Mouse (Mus musculus): ENCODE data around the gene Tmem185b. TPM values are rescaled to one million over a fixed set of nuclear protein-coding genes. Genes with fewer than 3 reads are reported as not detected.

Tmem185b gene
- polyA plus RNA-seq, 1 experiment = 19.8 TPM

DNA sequence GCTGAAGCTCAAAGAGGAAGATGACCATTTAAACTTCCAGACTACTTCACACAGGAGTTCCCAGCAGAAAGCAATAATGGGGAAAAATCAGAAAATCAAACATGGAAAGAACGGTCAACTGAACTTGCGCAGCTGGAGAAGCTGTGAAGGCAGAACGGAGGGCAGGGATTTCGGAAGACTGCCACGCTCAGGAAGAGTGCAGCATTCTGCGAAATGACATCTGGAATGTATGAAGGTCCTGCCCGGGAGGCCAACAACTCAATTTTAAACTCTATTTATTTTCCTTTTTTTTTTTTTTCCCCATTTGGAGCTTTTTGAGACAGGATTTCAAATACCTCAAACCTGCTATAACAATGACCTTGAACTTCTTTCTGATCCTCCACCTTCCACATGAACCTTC, 35.2 kb upstream of the Tmem185b start:
- peaks cover 88% of the 10 kb centered on the region for H3K4me1 ChIP-seq
- no peak overlapping the region for H3K4me3 ChIP-seq (replicated peaks)
- TF ChIP-seq FLI1 (IDR thresholded peaks at IDR 0.05; ENCODE audit: low read length) (no peak), GATA1 (IDR thresholded peaks at IDR 0.05; ENCODE audit: borderline replicate concordance, low read length) (no peak)

DNA sequence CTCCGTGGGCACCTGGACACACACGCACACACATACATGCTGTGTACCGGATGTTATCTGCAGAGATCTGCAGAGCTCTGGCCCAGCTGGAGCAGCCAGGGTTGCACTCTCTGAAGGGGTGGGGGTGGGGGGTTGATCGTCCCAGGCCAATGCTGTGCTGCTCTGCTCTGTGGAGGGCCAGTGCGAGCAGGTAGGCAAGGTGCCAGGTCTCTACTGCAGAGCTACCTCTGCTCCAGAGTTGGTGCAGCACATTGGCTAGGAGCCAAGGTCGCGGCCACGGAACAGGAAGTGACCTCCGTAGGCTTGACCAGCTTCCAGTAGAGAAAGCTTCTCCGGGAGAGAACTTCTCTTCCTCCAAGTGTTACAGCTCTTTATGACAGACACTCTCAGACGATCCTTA, 33.9 kb upstream of the Tmem185b start:
- Histone ChIP-seq H3K9me3 (no peaks in the 10 kb centered on the region), H3K4me1 (peaks cover 86% of the 10 kb centered on the region), H3K4me3 (replicated peaks) (peak overlapping the region; percentile 87), H3K36me3 (replicated peaks; ENCODE audit: low read length) (peaks cover 67% of the 10 kb centered on the region), H3K27me3 (replicated peaks) (no peaks in the 10 kb centered on the region)
- TF ChIP-seq FLI1 (IDR thresholded peaks at IDR 0.05; ENCODE audit: low read length) (no peak), GATA1 (IDR thresholded peaks at IDR 0.05; ENCODE audit: borderline replicate concordance, low read length) (no peak)

More for the DNA sequence above, 35.2 kb upstream of the Tmem185b start:
- Histone ChIP-seq H3K27me3 (replicated peaks) (no peaks in the 10 kb centered on the region), H3K36me3 (replicated peaks; ENCODE audit: low read length) (peaks cover 68% of the 10 kb centered on the region), H3K9me3 (no peaks in the 10 kb centered on the region)

DNA sequence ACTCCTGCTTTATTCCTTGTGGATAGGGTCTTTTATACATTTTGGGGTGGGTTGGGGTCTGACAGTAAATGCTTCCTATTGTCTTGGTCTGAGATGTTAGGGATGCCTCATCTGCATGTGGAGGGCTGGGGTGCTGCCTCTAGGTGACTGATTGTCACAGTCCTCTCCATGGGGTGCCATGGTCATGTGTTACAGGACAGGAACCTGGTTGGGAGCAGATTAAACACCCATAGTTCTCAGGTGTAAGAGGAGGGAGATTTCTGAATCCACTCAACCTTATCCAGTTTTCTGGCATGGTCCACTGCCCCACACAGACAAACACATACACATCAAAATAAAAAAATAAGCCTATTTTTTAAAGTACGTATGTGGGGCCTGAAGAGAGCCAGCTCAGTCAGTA, 33.5 kb upstream of the Tmem185b start:
- Histone ChIP-seq H3K36me3 (replicated peaks; ENCODE audit: low read length) (peaks cover 67% of the 10 kb centered on the region), H3K4me1 (peaks cover 86% of the 10 kb centered on the region), H3K4me3 (replicated peaks) (peak overlapping the region; percentile 67), H3K9me3 (no peaks in the 10 kb centered on the region), H3K27me3 (replicated peaks) (no peaks in the 10 kb centered on the region)
- TF ChIP-seq GATA1 (IDR thresholded peaks at IDR 0.05; ENCODE audit: borderline replicate concordance, low read length) (no peak), FLI1 (IDR thresholded peaks at IDR 0.05; ENCODE audit: low read length) (no peak)

DNA sequence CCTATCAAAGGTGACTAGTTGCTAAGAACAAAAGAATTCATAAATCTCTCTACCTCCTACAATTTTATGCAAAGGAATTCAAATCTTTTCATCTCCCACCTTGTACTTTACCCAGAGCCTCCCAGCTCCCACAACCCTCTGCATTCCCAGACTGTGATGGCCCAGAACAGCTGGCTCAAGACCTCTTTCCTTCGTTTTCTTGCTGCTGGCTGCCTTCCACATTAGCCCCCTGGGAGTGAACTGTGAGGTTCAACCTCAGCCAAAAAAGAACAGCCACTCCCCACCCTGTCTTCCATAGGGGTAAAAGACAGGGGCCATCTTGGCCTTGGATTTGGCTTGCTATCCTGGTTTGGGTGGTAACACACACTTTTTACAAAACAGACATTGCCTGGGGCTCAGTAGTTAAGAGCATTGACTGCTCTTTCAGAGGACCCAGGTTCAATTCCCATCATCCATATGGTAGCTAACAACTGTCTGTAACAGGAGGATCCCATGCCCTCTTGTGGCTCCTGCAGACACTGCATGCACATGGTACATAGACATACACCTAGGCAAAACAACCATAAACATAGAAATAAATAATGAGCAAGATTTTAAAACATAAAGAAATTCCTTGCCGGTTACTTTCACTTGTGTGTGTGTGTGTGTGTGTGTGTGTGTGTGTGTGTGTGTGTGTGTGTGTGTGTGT, 31.8 kb upstream of the Tmem185b start:
- H3K27me3 ChIP-seq (replicated peaks) = no peaks in the 10 kb centered on the region
- H3K4me1 ChIP-seq = peaks cover 88% of the 10 kb centered on the region
- TF ChIP-seq GATA1 (IDR thresholded peaks at IDR 0.05; ENCODE audit: borderline replicate concordance, low read length) = no peak
- TF ChIP-seq FLI1 (IDR thresholded peaks at IDR 0.05; ENCODE audit: low read length) = no peak
- no peak overlapping the region for H3K4me3 ChIP-seq (replicated peaks)
- no peaks in the 10 kb centered on the region for H3K9me3 ChIP-seq
- peaks cover 79% of the 10 kb centered on the region for H3K36me3 ChIP-seq (replicated peaks; ENCODE audit: low read length)

DNA sequence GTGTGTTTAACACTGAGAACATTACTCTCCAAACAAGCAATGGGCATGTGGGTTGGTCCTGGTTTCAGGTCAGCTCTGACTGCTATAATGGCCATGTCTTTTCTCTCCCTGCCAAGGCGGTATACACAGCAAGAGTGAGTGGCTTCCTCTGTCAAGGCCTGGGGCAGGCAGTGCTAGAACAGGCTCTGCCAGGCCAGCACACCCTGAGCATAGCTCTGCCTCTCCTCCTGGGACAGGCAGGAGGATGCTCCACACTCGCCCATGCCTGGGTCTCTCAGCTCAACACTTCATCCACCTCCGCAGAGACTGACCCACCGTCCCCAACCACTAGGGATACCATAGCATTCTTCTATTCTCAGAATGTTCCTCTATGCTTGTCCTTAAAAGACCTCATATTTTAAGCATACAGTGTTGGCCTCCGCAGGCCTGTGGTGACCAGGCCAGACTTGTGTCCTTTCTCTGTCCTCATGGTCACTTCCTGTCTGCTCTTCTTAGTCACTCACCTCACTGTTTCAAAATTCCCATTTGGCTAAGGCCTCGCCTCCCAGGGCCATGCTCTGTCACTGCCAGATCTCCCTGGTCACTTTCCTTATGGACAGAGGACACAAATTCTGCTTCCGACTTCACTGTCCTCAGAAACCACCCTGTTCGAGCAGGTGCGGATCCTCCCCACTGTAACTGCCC, 31.1 kb upstream of the Tmem185b start:
- H3K27me3 ChIP-seq (replicated peaks) = no peaks in the 10 kb centered on the region
- peak overlapping the region; percentile 55 for H3K4me3 ChIP-seq (replicated peaks)
- H3K4me1 ChIP-seq = peaks cover 88% of the 10 kb centered on the region
- peaks cover 79% of the 10 kb centered on the region for H3K36me3 ChIP-seq (replicated peaks; ENCODE audit: low read length)
- H3K9me3 ChIP-seq = no peaks in the 10 kb centered on the region
- no peak for TF ChIP-seq GATA1 (IDR thresholded peaks at IDR 0.05; ENCODE audit: borderline replicate concordance, low read length)
- TF ChIP-seq FLI1 (IDR thresholded peaks at IDR 0.05; ENCODE audit: low read length) = no peak

DNA sequence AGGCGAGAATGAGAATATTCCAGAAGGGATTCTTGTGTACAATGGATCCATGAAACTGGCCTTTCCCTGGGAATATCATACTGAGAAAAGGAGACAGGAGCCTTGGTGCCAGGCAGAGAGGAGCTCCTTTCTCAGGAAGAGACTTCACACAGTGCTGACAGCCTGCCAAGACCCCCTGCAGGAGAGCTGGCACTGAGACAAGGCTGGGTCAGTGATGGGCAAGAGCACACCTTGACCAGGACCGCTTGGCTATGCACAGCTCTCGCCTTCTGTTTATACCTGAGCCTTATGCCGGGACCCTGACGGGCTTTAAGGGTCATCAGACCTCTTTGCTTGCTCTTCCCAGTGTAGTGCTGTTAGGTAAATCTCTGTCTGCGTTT, 30.6 kb upstream of the Tmem185b start:
- no peak overlapping the region for H3K4me3 ChIP-seq (replicated peaks)
- H3K36me3 ChIP-seq (replicated peaks; ENCODE audit: low read length) = peaks cover 81% of the 10 kb centered on the region
- TF ChIP-seq GATA1 (IDR thresholded peaks at IDR 0.05; ENCODE audit: borderline replicate concordance, low read length) = no peak
- no peak for TF ChIP-seq FLI1 (IDR thresholded peaks at IDR 0.05; ENCODE audit: low read length)
- H3K9me3 ChIP-seq = no peaks in the 10 kb centered on the region
- H3K27me3 ChIP-seq (replicated peaks) = no peaks in the 10 kb centered on the region
- peaks cover 88% of the 10 kb centered on the region for H3K4me1 ChIP-seq

DNA sequence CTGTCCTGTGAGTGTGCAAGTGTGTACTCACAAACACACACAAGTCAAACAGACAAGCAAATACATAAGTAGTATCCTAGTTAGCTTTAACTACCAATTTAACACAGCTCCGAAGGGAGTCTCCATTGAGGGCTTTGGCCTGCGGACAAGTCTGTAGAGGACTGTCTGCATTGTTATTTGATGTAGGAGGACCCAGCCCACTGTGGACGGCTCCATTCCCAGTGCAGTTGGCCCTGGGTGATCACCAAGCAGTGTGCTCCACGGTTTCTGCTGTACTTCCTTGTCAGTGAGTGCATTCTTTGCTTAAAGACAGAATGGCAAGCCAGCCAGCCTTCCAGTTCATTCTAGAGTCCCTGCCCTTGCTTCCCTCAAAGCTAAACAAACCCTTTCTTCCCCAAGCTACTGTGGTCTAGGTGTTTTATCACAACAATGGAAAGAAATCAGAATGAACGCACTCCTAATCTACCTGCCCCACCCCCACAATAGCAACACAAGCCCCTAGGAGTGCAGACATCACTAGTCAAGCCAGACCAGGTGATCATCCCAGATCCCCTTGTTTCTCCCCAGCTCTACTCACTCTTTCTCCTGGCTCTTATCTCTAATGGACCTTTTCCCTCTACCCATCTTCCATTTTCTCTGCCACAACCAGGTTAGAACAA, 28.5 kb upstream of the Tmem185b start:
- Histone ChIP-seq H3K36me3 (replicated peaks; ENCODE audit: low read length) (peaks cover 83% of the 10 kb centered on the region), H3K4me1 (peaks cover 96% of the 10 kb centered on the region), H3K27me3 (replicated peaks) (no peaks in the 10 kb centered on the region), H3K4me3 (replicated peaks) (no peak overlapping the region), H3K9me3 (peaks cover 3% of the 10 kb centered on the region; the same call in 1 of the 2 replicates)
- TF ChIP-seq GATA1 (IDR thresholded peaks at IDR 0.05; ENCODE audit: borderline replicate concordance, low read length) = no peak
- no peak for TF ChIP-seq FLI1 (IDR thresholded peaks at IDR 0.05; ENCODE audit: low read length)

DNA sequence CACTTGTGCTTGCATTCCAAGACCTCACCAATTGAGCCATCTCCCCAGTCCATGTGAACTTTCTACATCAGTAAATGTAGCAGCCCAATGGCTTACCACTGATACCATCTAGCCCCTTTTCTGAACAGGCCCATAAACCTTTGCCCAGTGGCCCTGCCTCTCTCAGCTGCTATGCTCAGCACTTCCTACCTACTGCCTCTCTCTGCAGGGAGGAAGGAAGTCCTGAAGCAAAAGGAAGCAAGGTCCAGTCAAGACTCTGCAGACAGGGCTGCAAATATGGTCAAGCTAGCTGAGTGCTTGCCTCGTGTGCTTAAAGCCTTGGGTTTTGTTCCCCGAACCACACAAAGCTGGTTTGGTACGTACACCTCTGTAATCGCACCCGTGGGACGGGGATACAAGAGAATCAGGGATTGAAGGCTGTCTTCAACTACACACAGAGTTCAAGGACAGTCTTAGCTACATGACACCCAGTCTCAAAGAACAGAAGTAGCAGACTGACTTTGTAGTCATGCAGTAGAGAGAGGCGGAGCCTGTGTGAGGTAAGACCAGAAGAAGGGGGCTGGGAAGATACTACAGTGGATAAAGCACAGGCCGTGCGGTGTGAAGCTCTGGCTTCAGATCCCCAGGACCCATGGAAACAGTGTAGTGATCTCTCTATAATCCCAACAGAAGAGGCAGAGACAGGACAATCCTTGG, 27.3 kb upstream of the Tmem185b start:
- peaks cover 3% of the 10 kb centered on the region; the same call in 1 of the 2 replicates for H3K9me3 ChIP-seq
- TF ChIP-seq GATA1 (IDR thresholded peaks at IDR 0.05; ENCODE audit: borderline replicate concordance, low read length) (no peak), FLI1 (IDR thresholded peaks at IDR 0.05; ENCODE audit: low read length) (no peak)
- H3K27me3 ChIP-seq (replicated peaks) = no peaks in the 10 kb centered on the region
- H3K4me1 ChIP-seq = peaks cover 96% of the 10 kb centered on the region
- peaks cover 77% of the 10 kb centered on the region for H3K36me3 ChIP-seq (replicated peaks; ENCODE audit: low read length)
- H3K4me3 ChIP-seq (replicated peaks) = peak overlapping the region; percentile 20

DNA sequence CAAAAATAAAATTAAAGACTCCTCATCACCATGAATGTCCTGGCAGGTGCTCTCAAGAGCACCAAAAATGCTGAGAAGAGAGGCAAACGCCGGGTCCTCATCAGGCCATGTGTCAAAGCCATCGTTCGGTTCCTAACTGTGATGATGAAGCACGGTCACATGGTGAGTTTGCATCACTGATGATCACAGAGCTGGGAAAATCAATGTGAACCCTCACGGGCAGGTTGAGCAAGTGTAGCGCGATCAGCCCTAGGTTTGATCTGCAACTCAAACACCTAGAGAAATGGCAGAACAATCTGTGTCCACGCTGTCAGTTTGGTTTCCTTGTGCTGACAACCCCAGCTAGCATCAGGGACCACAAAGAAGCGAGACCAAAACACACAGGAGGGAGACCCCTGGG, 26.5 kb upstream of the Tmem185b start:
- Histone ChIP-seq H3K9me3 (peaks cover 3% of the 10 kb centered on the region; the same call in 1 of the 2 replicates), H3K4me3 (replicated peaks) (no peak overlapping the region), H3K4me1 (peaks cover 92% of the 10 kb centered on the region), H3K36me3 (replicated peaks; ENCODE audit: low read length) (peaks cover 70% of the 10 kb centered on the region), H3K27me3 (replicated peaks) (no peaks in the 10 kb centered on the region)
- TF ChIP-seq GATA1 (IDR thresholded peaks at IDR 0.05; ENCODE audit: borderline replicate concordance, low read length) (no peak), FLI1 (IDR thresholded peaks at IDR 0.05; ENCODE audit: low read length) (no peak)

All from megakaryocyte, embryonic 14.5 days (primary cell).